Mouse (Mus musculus) E14TG2a.4 (cell line): ENCODE results near the gene Mia3.

Experiments
- H3K27me3 ChIP-seq: 2 replicates; pipeline ENCODE4 v1.6.1; 2014; ENCODE audit warnings: low read length, control low read depth; ENCODE audit not compliant: insufficient read depth
- H3K36me3 ChIP-seq: 2 replicates; pipeline ENCODE4 v1.6.1; 2014; ENCODE audit warnings: low read length, control low read depth; ENCODE audit not compliant: insufficient read depth
- H3K4me1 ChIP-seq: replicated peaks from 2 replicates; pipeline ENCODE4 v1.6.1; 2014; ENCODE audit warnings: low read depth, low read length, control low read depth
- H3K4me3 ChIP-seq: replicated peaks from 2 replicates; pipeline ENCODE4 v1.5.1; 2014; ENCODE audit warnings: mild to moderate bottlenecking, low read length
- H3K9me3 ChIP-seq: 2 replicates; pipeline ENCODE4 v1.6.1; 2014; ENCODE audit warnings: low read length, control low read depth
- CTCF ChIP-seq: conservative IDR thresholded peaks from 2 replicates; pipeline ENCODE4 v1.5.1; 2014; ENCODE audit warnings: low read length
- NANOG ChIP-seq: IDR thresholded peaks from 2 replicates; pipeline ENCODE4 v1.6.1; 2014; ENCODE audit warnings: borderline replicate concordance, low read length, mixed read lengths
- POU5F1 ChIP-seq: IDR thresholded peaks from 2 replicates; pipeline ENCODE4 v1.6.1; 2014; ENCODE audit warnings: low read length, borderline replicate concordance

Gene Mia3

GRCm38 (mm10) chr1:183378321-183378941 is 9.1 kb upstream of the Mia3 start:
- H3K4me1 ChIP-seq, result peaks cover 23% of the 10 kb centered on the region
- TF ChIP-seq CTCF, result no peak
- no peak for TF ChIP-seq NANOG
- TF ChIP-seq POU5F1, result no peak
- H3K27me3 ChIP-seq, result no peaks in the 10 kb centered on the region
- peaks cover 7% of the 10 kb centered on the region for H3K9me3 ChIP-seq
- no peaks in the 10 kb centered on the region for H3K36me3 ChIP-seq
- no peak overlapping the region for H3K4me3 ChIP-seq

GRCm38 (mm10) chr1:183377045-183377444 is 7.7 kb upstream of the Mia3 start:
- H3K27me3 ChIP-seq, result no peaks in the 10 kb centered on the region
- no peaks in the 10 kb centered on the region for H3K36me3 ChIP-seq
- H3K9me3 ChIP-seq, result peaks cover 7% of the 10 kb centered on the region
- TF ChIP-seq POU5F1, result no peak
- TF ChIP-seq CTCF, result no peak
- TF ChIP-seq NANOG, result no peak
- H3K4me3 ChIP-seq, result no peak overlapping the region
- peaks cover 23% of the 10 kb centered on the region for H3K4me1 ChIP-seq

DNA sequence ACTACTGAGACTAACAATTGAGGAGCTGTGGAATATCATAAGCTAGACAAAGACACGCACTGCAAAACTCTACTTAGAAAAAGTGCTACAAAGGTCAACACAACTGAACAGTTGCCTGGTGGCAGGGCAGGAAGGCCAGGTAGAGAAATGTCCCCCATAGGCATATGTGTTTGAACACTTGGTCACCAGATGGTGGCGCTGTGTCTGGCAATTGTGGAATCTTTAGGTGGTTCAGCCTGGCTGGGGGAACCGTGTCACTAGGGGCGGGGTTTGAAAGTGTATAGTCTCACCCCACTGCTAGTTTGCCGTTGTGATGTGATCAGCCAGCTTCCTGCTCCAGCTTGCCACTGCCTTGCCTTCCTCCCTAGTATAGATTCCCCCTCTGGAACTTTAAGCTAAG is 5.4 kb upstream of the Mia3 start:
- Histone ChIP-seq H3K4me1 (peaks cover 21% of the 10 kb centered on the region), H3K27me3 (no peaks in the 10 kb centered on the region), H3K4me3 (no peak overlapping the region), H3K9me3 (peaks cover 7% of the 10 kb centered on the region), H3K36me3 (no peaks in the 10 kb centered on the region)
- TF ChIP-seq POU5F1 (no peak), CTCF (peak; percentile 16; the same call in 1 of the 2 replicates), NANOG (no peak)

GRCm38 (mm10) chr1:183368601-183369400 is 552 bp downstream of the Mia3 start:
- H3K27me3 ChIP-seq, result peaks cover 16% of the 10 kb centered on the region
- peaks cover 16% of the 10 kb centered on the region for H3K36me3 ChIP-seq
- TF ChIP-seq POU5F1, result no peak
- TF ChIP-seq NANOG, result no peak
- no peak for TF ChIP-seq CTCF
- H3K4me3 ChIP-seq, result peak overlapping the region; percentile 92
- no peaks in the 10 kb centered on the region for H3K9me3 ChIP-seq
- H3K4me1 ChIP-seq, result peaks cover 14% of the 10 kb centered on the region

GRCm38 (mm10) chr1:183366361-183366760 is 3.0 kb downstream of the Mia3 start:
- Histone ChIP-seq H3K27me3 (peaks cover 16% of the 10 kb centered on the region), H3K4me3 (no peak overlapping the region), H3K36me3 (peaks cover 35% of the 10 kb centered on the region), H3K4me1 (peaks cover 14% of the 10 kb centered on the region), H3K9me3 (no peaks in the 10 kb centered on the region)
- no peak for TF ChIP-seq POU5F1
- TF ChIP-seq NANOG, result no peak
- no peak for TF ChIP-seq CTCF

- TF ChIP-seq CTCF, result no peak
- TF ChIP-seq POU5F1, result no peak
- TF ChIP-seq NANOG, result no peak
- Histone ChIP-seq H3K4me1 (peaks cover 20% of the 10 kb centered on the region), H3K36me3 (peaks cover 57% of the 10 kb centered on the region), H3K9me3 (no peaks in the 10 kb centered on the region), H3K4me3 (no peak overlapping the region), H3K27me3 (peaks cover 12% of the 10 kb centered on the region)
Observed at GRCm38 (mm10) chr1:183363577-183363867, 5.8 kb downstream of the Mia3 start.

DNA sequence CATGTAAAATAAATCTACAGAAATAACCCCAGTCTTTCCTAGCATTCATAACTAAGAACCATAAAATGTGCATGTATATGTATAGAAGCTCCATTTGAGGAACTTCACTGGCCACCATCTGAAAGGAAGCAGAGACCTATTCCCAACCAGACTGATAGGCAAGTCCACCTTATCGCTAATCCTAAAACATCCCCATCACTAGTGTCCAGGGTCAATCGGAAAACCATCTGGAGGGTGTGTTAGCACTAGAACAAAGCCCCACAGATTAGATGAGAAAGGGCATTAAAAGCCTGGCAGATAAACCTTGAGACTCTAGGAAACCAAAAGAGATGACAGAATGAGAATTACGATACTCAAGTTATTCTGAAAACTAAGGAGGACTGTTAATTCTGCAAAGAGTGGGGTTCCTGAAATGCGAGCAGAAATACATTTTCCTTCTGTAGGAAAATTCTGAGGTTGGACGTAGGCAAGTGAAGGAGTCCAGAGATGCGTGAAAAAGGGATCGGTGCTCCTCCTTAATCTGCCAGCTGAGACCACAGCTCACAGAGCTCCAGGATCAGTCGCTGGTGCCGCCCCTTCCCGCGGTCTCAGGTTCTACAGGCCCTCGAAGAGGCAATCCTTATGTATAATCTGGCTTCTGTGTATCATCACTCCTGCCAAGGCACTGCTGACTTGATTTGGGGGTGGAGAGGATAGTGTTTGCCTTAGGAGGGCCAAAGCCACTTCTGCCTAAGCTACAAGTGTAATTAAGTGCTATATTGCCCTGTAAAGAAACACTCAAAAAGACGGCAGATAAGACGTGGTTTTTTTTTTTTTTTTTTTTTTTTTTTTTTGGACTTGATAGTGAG is 6.4 kb downstream of the Mia3 start:
- no peaks in the 10 kb centered on the region for H3K9me3 ChIP-seq
- peaks cover 20% of the 10 kb centered on the region for H3K4me1 ChIP-seq
- peaks cover 63% of the 10 kb centered on the region for H3K36me3 ChIP-seq
- H3K27me3 ChIP-seq, result peaks cover 8% of the 10 kb centered on the region
- no peak overlapping the region for H3K4me3 ChIP-seq
- TF ChIP-seq POU5F1 (no peak), CTCF (no peak), NANOG (no peak)

DNA sequence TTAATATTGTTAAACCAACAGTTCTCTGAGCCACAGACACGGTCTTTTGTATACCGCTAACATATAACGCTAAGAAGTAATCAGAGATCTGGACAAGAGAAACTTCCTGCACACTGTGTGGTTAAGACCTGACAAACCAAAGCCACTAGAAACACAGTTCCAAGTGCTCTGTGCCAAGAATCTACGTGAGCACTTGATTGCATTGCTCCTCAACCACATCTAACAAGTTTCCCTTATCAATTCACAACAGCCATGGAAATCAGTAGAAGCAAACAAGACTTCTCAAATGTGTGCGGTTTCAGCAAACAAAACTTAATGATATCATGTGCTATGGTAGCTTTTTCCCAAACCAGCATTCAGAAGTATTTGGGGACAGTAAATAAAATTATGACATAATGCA is 7.1 kb downstream of the Mia3 start:
- H3K27me3 ChIP-seq, result peaks cover 1% of the 10 kb centered on the region; the same call in 1 of the 2 replicates

More for the DNA sequence above, 7.1 kb downstream of the Mia3 start:
- Histone ChIP-seq H3K4me3 (no peak overlapping the region), H3K4me1 (peaks cover 16% of the 10 kb centered on the region), H3K9me3 (no peaks in the 10 kb centered on the region), H3K36me3 (peaks cover 69% of the 10 kb centered on the region)
- TF ChIP-seq POU5F1, result no peak
- no peak for TF ChIP-seq CTCF
- no peak for TF ChIP-seq NANOG
